15 mouse cellular contexts compared by ENCODE assay signal in genomic region chr8:122538310-122539076, GRCm38 (mm10). TPM values are rescaled to one million over a fixed set of nuclear protein-coding genes. Genes with fewer than 3 reads are reported as not detected.
DNase-seq lines count a peak whose midpoint lies in the region; ATAC-seq and TF ChIP-seq lines count a peak whose summit lies in the region.
"Had no signal": no experiment of that assay in that cellular context is flagged by ENCODE, and none has a peak within 500 bp of the region (broad histone marks: within the 10 kb centered on the region; RNA-seq: fewer than 3 reads in every experiment).

No protein-coding gene starts in this region.

- peaks cover 61% of the 10 kb centered on the region for H3K4me1 ChIP-seq in heart, embryonic 12.5 days (replicated peaks)
- peaks cover 8% of the 10 kb centered on the region for H3K4me1 ChIP-seq in heart, adult 2 months (ENCODE audit: control insufficient read depth, insufficient read depth, low read length)
- peaks cover 95% of the 10 kb centered on the region for H3K4me1 ChIP-seq in liver, embryonic 12.5 days
- H3K4me1 ChIP-seq: forebrain, embryonic 13.5 days; midbrain, embryonic 15.5 days had no signal

- H3K9me3 ChIP-seq in heart, embryonic 12.5 days (replicated peaks), result no peaks in the 10 kb centered on the region
- no peaks in the 10 kb centered on the region for H3K9me3 ChIP-seq in liver, embryonic 12.5 days (replicated peaks)
- H3K9me3 ChIP-seq: forebrain, embryonic 13.5 days; midbrain, embryonic 15.5 days had no signal

- H3K36me3 ChIP-seq in heart, embryonic 12.5 days, result peaks cover 18% of the 10 kb centered on the region
- no peaks in the 10 kb centered on the region for H3K36me3 ChIP-seq in heart, adult 2 months (ENCODE audit: control insufficient read depth, insufficient read depth, low read length)
- H3K36me3 ChIP-seq in liver, embryonic 12.5 days, result peaks cover 68% of the 10 kb centered on the region
- H3K36me3 ChIP-seq: midbrain, embryonic 15.5 days had no signal

- intact Hi-C loops in heart, adult 2 months (cut with DNase I), result no loop called here

- no peak for TF ChIP-seq EP300 in heart, adult 2 months (IDR thresholded peaks at IDR 0.05; ENCODE audit: insufficient read depth, low read depth, low read length)

- no peaks in the 10 kb centered on the region for H3K27me3 ChIP-seq in heart, embryonic 12.5 days (replicated peaks)
- no peaks in the 10 kb centered on the region for H3K27me3 ChIP-seq in heart, adult 2 months (ENCODE audit: control insufficient read depth, insufficient read depth, low read length)
- H3K27me3 ChIP-seq in liver, embryonic 12.5 days (replicated peaks), result no peaks in the 10 kb centered on the region
- H3K27me3 ChIP-seq: forebrain, embryonic 13.5 days; midbrain, embryonic 15.5 days had no signal

- H3K79me2 ChIP-seq in heart, adult 2 months (replicated peaks; ENCODE audit: control insufficient read depth, insufficient read depth, low read length), result peaks cover 3% of the 10 kb centered on the region

- no peak for DNase-seq in heart, adult 2 months
- DNase-seq in spleen, postnatal 10 days (ENCODE audit: low spot score in 2 of 2), result peak; percentile 45 to 53
- no peak for DNase-seq in spleen, adult 12 weeks (ENCODE audit: low spot score)
- no peak for DNase-seq in cerebellum, adult 11-12 months
- DNase-seq in retina, embryonic 14.5 days (ENCODE audit: low spot score), result no peak
- DNase-seq in layer of hippocampus, postnatal 10 days (ENCODE audit: low spot score in 2 of 2), result no peak
- DNase-seq: cerebellum, adult 9-10 months; gastrocnemius, postnatal 10 days; heart, postnatal 14 days; lung, postnatal 36 days; thymus, postnatal 14 days had no signal

- H3K4me3 ChIP-seq in heart, embryonic 12.5 days, result no peak overlapping the region
- H3K4me3 ChIP-seq in heart, adult 2 months, result no peak overlapping the region
- peak overlapping the region; percentile 39 for H3K4me3 ChIP-seq in liver, embryonic 12.5 days
- H3K4me3 ChIP-seq: forebrain, embryonic 13.5 days; midbrain, embryonic 15.5 days had no signal

- H3K4me2 ChIP-seq in heart, embryonic 12.5 days, result no peak overlapping the region
- H3K4me2 ChIP-seq in liver, embryonic 12.5 days, result peak overlapping the region; percentile 80
- H3K4me2 ChIP-seq: forebrain, embryonic 13.5 days; midbrain, embryonic 15.5 days had no signal

- no peak overlapping the region for H3K9ac ChIP-seq in heart, embryonic 12.5 days
- no peak overlapping the region for H3K9ac ChIP-seq in heart, adult 2 months (ENCODE audit: low read depth, low read length)
- H3K9ac ChIP-seq in liver, embryonic 12.5 days, result peak overlapping the region; percentile 71
- H3K9ac ChIP-seq: forebrain, embryonic 13.5 days; midbrain, embryonic 15.5 days had no signal

- 0 out of 2 replicates have a peak overlapping the region, but pooled peaks have one; percentile 2 for H3K27ac ChIP-seq in heart, embryonic 12.5 days (ENCODE audit: poor library complexity, severe bottlenecking)
- H3K27ac ChIP-seq in heart, adult 2 months, result no peak overlapping the region
- peak overlapping the region; percentile 95 for H3K27ac ChIP-seq in liver, embryonic 12.5 days
- H3K27ac ChIP-seq: forebrain, embryonic 13.5 days; midbrain, embryonic 15.5 days had no signal

- TF ChIP-seq POLR2A in heart, adult 2 months (IDR thresholded peaks at IDR 0.05; ENCODE audit: insufficient read depth, low read depth, low read length), result no peak

- WGBS in heart, embryonic 12.5 days, result 83% methylated on average over 9 of the region's 9 CpGs
- WGBS in heart, adult 2 months, result 74% methylated on average over 9 of the region's 9 CpGs
- 58% methylated on average over 9 of the region's 9 CpGs for WGBS in liver, embryonic 12.5 days (ENCODE audit: insufficient replicate concordance)

- no peak for ATAC-seq in heart, embryonic 12.5 days (ENCODE audit: insufficient number of reproducible peaks, low FRiP score)
- peak; percentile 36 for ATAC-seq in liver, embryonic 12.5 days
- ATAC-seq: forebrain, embryonic 13.5 days; midbrain, embryonic 15.5 days had no signal

- TF ChIP-seq CTCF in heart, adult 2 months (IDR thresholded peaks at IDR 0.05), result no peak

RNA-seq across cellular contexts. Expression of gene Piezo1, which starts 12.6 kb away (rescaled TPM):
- 25.5 and 27.8 TPM in 2 replicates for polyA plus RNA-seq in heart, embryonic 12.5 days (2016; fragmentation: Nextera tagmentation; extraction: Ambion mirVana)
- 10 to 100 TPM; 14.0 to 14.8 TPM for total RNA-seq in heart, adult 2 months (2021)
- 48.5 and 55.5 TPM in 2 replicates for polyA plus RNA-seq in heart, adult 2 months (2012; rRNA removed)
- polyA plus RNA-seq in liver, embryonic 12.5 days (2016; fragmentation: Nextera tagmentation; extraction: Ambion mirVana), result 21.7 and 24.4 TPM in 2 replicates
- 1 to 10 TPM; 8.2 to 8.9 TPM for total RNA-seq in layer of hippocampus, postnatal 10 days (2021)

RNA-seq across cellular contexts. Expression of gene Cdt1, which starts 29.3 kb away (rescaled TPM):
- polyA plus RNA-seq in heart, embryonic 12.5 days (2016; fragmentation: Nextera tagmentation; extraction: Ambion mirVana), result 36.9 and 38.9 TPM in 2 replicates
- 1 to 10 TPM; 2.0 to 2.7 TPM for total RNA-seq in heart, adult 2 months (2021)
- polyA plus RNA-seq in heart, adult 2 months (2012; rRNA removed), result 3.2 and 3.5 TPM in 2 replicates
- 65.7 and 66.8 TPM in 2 replicates for polyA plus RNA-seq in liver, embryonic 12.5 days (2016; fragmentation: Nextera tagmentation; extraction: Ambion mirVana)
- total RNA-seq in layer of hippocampus, postnatal 10 days (2021), result 1 to 10 TPM; 3.0 to 5.0 TPM

RNA-seq across cellular contexts. Expression of gene Aprt, which starts 38.2 kb away (rescaled TPM):
- 209 and 232 TPM in 2 replicates for polyA plus RNA-seq in heart, embryonic 12.5 days (2016; fragmentation: Nextera tagmentation; extraction: Ambion mirVana)
- 10 to 100 TPM; 36.6 to 38.5 TPM for total RNA-seq in heart, adult 2 months (2021)
- 42.1 and 45.1 TPM in 2 replicates for polyA plus RNA-seq in heart, adult 2 months (2012; rRNA removed)
- 226 and 253 TPM in 2 replicates for polyA plus RNA-seq in liver, embryonic 12.5 days (2016; fragmentation: Nextera tagmentation; extraction: Ambion mirVana)
- total RNA-seq in layer of hippocampus, postnatal 10 days (2021), result 10 to 100 TPM; 91.6 to 94.0 TPM

Comparison
In these comparisons a context has a peak if more than half of its experiments do, and no peak if none do; other contexts are left out.
1. DNase-seq: peak in spleen, postnatal 10 days (2 of 2); none in heart, adult 2 months (0 of 2), spleen, adult 12 weeks (single experiment), cerebellum, adult 11-12 months (single experiment), retina, embryonic 14.5 days (single experiment) and layer of hippocampus, postnatal 10 days (0 of 2).